Mouse (Mus musculus): ENCODE data around the gene Zfp449. TPM values are rescaled to one million over a fixed set of nuclear protein-coding genes. Genes with fewer than 3 reads are reported as not detected.

Gene Zfp449
- total and polyA plus RNA-seq, 3 experiments, result 0.02 to 0.83 (median 0.66) TPM

DNA sequence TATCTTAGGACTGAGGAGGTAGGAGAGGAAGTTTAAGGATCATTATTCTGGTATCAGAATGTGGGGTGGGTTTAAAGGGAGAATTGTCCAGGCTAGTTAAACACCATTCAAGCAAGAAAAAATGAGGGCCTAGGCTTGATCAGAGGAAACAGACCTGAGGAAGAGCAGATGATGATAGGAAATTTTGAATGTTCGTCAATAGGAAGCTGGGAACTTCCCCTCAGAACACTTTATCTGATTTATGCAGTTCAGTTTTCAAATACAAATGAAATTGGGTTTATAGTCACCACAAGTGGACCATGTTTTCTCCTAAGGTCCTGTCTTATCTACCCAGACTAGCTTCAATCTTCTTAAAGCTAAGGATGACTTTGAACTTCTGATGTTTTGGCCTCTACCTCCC lies 59.3 kb downstream of the Zfp449 start:
- H3K27me3 ChIP-seq (ENCODE audit: insufficient read depth, low read length), result no peaks in the 10 kb centered on the region
- DNase-seq (ENCODE audit: low spot score), result no peak
- no peak for TF ChIP-seq POLR2AphosphoS5 (IDR thresholded peaks at IDR 0.05; ENCODE audit: insufficient replicate concordance, low read depth, low read length)
- TF ChIP-seq GATA1 (IDR thresholded peaks at IDR 0.05; ENCODE audit: borderline replicate concordance, low read length), result no peak
- no peak for TF ChIP-seq GATA2 (IDR thresholded peaks at IDR 0.05; ENCODE audit: borderline replicate concordance, low read depth, low read length)
- no peak for TF ChIP-seq CTCF (IDR thresholded peaks at IDR 0.05; ENCODE audit: low read depth, low read length)
- TF ChIP-seq TAL1 (conservative IDR thresholded peaks at IDR 0.05; ENCODE audit: low read depth, low read length), result no peak
- ATAC-seq (ENCODE audit: extremely low read depth, insufficient number of reproducible peaks, low FRiP score, poor library complexity, severe bottlenecking), result no peak
- no peaks in the 10 kb centered on the region for H3K4me1 ChIP-seq (ENCODE audit: insufficient read depth, low read depth, low read length)
- H3K4me3 ChIP-seq (ENCODE audit: low read depth, low read length), result no peak overlapping the region
- no peaks in the 10 kb centered on the region for H3K9me3 ChIP-seq (replicated peaks)
- no peaks in the 10 kb centered on the region for H3K36me3 ChIP-seq (replicated peaks)

DNA sequence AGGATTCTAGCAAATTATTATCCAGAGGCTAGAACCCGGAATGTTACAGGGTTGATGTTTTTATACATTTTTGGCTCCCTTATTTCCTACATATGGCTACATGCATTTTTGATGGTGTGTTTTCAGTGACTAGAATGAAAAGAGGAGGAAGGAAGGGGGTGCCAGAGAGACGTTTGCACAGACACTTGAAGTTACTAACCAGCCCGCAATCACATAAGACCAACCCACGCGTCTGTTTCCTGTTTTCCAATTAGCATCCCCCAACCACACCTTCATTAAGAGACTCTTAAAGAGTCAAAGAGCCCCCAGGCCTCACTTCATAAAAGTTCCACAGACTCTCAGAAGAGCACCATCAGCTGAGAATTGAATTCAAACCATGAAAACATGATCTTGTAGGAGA lies 59.9 kb downstream of the Zfp449 start:
- H3K9me3 ChIP-seq (replicated peaks), result no peaks in the 10 kb centered on the region
- no peak overlapping the region for H3K4me3 ChIP-seq (ENCODE audit: low read depth, low read length)
- no peak for TF ChIP-seq POLR2AphosphoS5 (IDR thresholded peaks at IDR 0.05; ENCODE audit: insufficient replicate concordance, low read depth, low read length)
- TF ChIP-seq TAL1 (conservative IDR thresholded peaks at IDR 0.05; ENCODE audit: low read depth, low read length), result no peak
- no peak for TF ChIP-seq CTCF (IDR thresholded peaks at IDR 0.05; ENCODE audit: low read depth, low read length)
- no peak for TF ChIP-seq GATA2 (IDR thresholded peaks at IDR 0.05; ENCODE audit: borderline replicate concordance, low read depth, low read length)
- no peak for TF ChIP-seq GATA1 (IDR thresholded peaks at IDR 0.05; ENCODE audit: borderline replicate concordance, low read length)
- no peaks in the 10 kb centered on the region for H3K36me3 ChIP-seq (replicated peaks)
- DNase-seq (ENCODE audit: low spot score) (no peak), ATAC-seq (ENCODE audit: extremely low read depth, insufficient number of reproducible peaks, low FRiP score, poor library complexity, severe bottlenecking) (no peak)
- no peaks in the 10 kb centered on the region for H3K4me1 ChIP-seq (ENCODE audit: insufficient read depth, low read depth, low read length)
- H3K27me3 ChIP-seq (ENCODE audit: insufficient read depth, low read length), result no peaks in the 10 kb centered on the region

Other genes starting within 250 kb of the Zfp449 start
- gene 3830403N18Rik, start 209.8 kb upstream of the Zfp449 start, total RNA-seq (2014; fragmentation: Nextera tagmentation), result 2.5 and 5.9 TPM in 2 replicates
- gene 3830403N18Rik, start 209.8 kb upstream of the Zfp449 start, total RNA-seq (2017), result 1.7 and 3.1 TPM in 2 replicates
- gene 3830403N18Rik, start 209.8 kb upstream of the Zfp449 start, polyA plus RNA-seq (2012), result 0.09 and 0.10 TPM in 2 replicates
- not detected in 2 replicates for gene Gm773, start 133.5 kb upstream of the Zfp449 start, total RNA-seq (2014; fragmentation: Nextera tagmentation)
- gene Gm773, start 133.5 kb upstream of the Zfp449 start, total RNA-seq (2017), result not detected in 2 replicates
- not detected in 2 replicates for gene Gm773, start 133.5 kb upstream of the Zfp449 start, polyA plus RNA-seq (2012)
- not detected in 2 replicates for gene Smim10l2a, start 28.2 kb downstream of the Zfp449 start, total RNA-seq (2014; fragmentation: Nextera tagmentation)
- 0.11 TPM in 1 of 2 replicates, not detected in the other for gene Smim10l2a, start 28.2 kb downstream of the Zfp449 start, total RNA-seq (2017)
- not detected in 2 replicates for gene Smim10l2a, start 28.2 kb downstream of the Zfp449 start, polyA plus RNA-seq (2012)
- not detected in 2 replicates for gene Gm2174, start 101.6 kb downstream of the Zfp449 start, total RNA-seq (2014; fragmentation: Nextera tagmentation)
- gene Gm2174, start 101.6 kb downstream of the Zfp449 start, total RNA-seq (2017), result 27.9 and 52.9 TPM in 2 replicates
- not detected in 2 replicates for gene Gm2174, start 101.6 kb downstream of the Zfp449 start, polyA plus RNA-seq (2012)
- 126 and 143 TPM in 2 replicates for gene Ints6l, start 108.5 kb downstream of the Zfp449 start, total RNA-seq (2014; fragmentation: Nextera tagmentation)
- 163 and 178 TPM in 2 replicates for gene Ints6l, start 108.5 kb downstream of the Zfp449 start, total RNA-seq (2017)
- gene Ints6l, start 108.5 kb downstream of the Zfp449 start, polyA plus RNA-seq (2012), result 4.0 and 6.3 TPM in 2 replicates
- not detected in 2 replicates for gene Gm10477, start 178.3 kb downstream of the Zfp449 start, total RNA-seq (2014; fragmentation: Nextera tagmentation)
- gene Gm10477, start 178.3 kb downstream of the Zfp449 start, total RNA-seq (2017), result not detected in 2 replicates
- not detected in 2 replicates for gene Gm10477, start 178.3 kb downstream of the Zfp449 start, polyA plus RNA-seq (2012)
- not detected in 2 replicates for gene Gm648, start 203.2 kb downstream of the Zfp449 start, total RNA-seq (2014; fragmentation: Nextera tagmentation)
- gene Gm648, start 203.2 kb downstream of the Zfp449 start, total RNA-seq (2017), result not detected in 2 replicates
- not detected in 2 replicates for gene Gm648, start 203.2 kb downstream of the Zfp449 start, polyA plus RNA-seq (2012)